Mouse (Mus musculus) brain, embryonic 14.5 days (tissue): Measurements from ENCODE around the gene Bdkrb2. TPM values are rescaled to one million over a fixed set of nuclear protein-coding genes. Genes with fewer than 3 reads are reported as not detected.
A peak's percentile ranks its signal among the peaks of the same experiment; 100 is the strongest.

Experiments used
- DNase-seq: peaks from one replicate; pipeline ENCODE4 v3.0.0-alpha.2; 2011; ENCODE audit warnings: low read depth
- CTCF ChIP-seq: fragments of 200-500 bp; IDR thresholded peaks from 2 replicates; pipeline ENCODE4 v1.5.1; 2012; ENCODE audit warnings: inconsistent platforms, mild to moderate bottlenecking, moderate library complexity, borderline replicate concordance; ENCODE audit not compliant: insufficient read depth, insufficient read length; ENCODE audit errors: extremely low read depth
- POLR2A ChIP-seq: fragments of 200-500 bp; IDR thresholded peaks from 2 replicates; pipeline ENCODE4 v1.6.1; 2012; ENCODE audit warnings: mild to moderate bottlenecking, inconsistent platforms, borderline replicate concordance; ENCODE audit not compliant: poor library complexity, insufficient read depth, insufficient read length, severe bottlenecking; ENCODE audit errors: extremely low read depth
- polyA plus RNA-seq: library from polyadenylated mRNA; depleted of rRNA; stranded (reverse); fragments of >200 nt; gene quantifications from 2 replicates; pipeline ENCODE4 v1.2.3, GENCODE M21; 2012; rRNA removed

Bdkrb2 gene
- 0.40 and 0.98 TPM in 2 replicates for polyA plus RNA-seq

- DNase-seq = peak; percentile 48
- TF ChIP-seq CTCF = no peak
- TF ChIP-seq POLR2A = no peak
These were observed at the start of gene Bdkrb2 for GRCm38 (mm10) chr12:105562936-105563680. Bdkrb2 (plus strand) TSS chr12:105563226.

- no peak for TF ChIP-seq POLR2A
- no peak for TF ChIP-seq CTCF
- no peak for DNase-seq
These were observed 48.9 kb upstream of the Bdkrb2 start for GRCm38 (mm10) chr12:105514111-105514510.

- no peak for DNase-seq
- no peak for TF ChIP-seq POLR2A
- TF ChIP-seq CTCF = no peak
These were observed 45.9 kb upstream of the Bdkrb2 start for GRCm38 (mm10) chr12:105517026-105517675.

- no peak for DNase-seq
- no peak for TF ChIP-seq CTCF
- TF ChIP-seq POLR2A = no peak
These were observed 43.2 kb upstream of the Bdkrb2 start for GRCm38 (mm10) chr12:105519851-105520250.

GRCm38 (mm10) chr12:105521170-105521762, 41.8 kb upstream of the Bdkrb2 start:
- TF ChIP-seq POLR2A (no peak), CTCF (no peak)

GRCm38 (mm10) chr12:105523737-105524136, 39.3 kb upstream of the Bdkrb2 start:
- TF ChIP-seq CTCF = no peak
- TF ChIP-seq POLR2A = no peak
- DNase-seq = no peak

More at GRCm38 (mm10) chr12:105521170-105521762, 41.8 kb upstream of the Bdkrb2 start:
- peak; percentile 62 for DNase-seq

- DNase-seq = no peak
- TF ChIP-seq POLR2A (no peak), CTCF (no peak)
These were observed 36.8 kb upstream of the Bdkrb2 start for GRCm38 (mm10) chr12:105526186-105526585.

GRCm38 (mm10) chr12:105526829-105527228, 36.2 kb upstream of the Bdkrb2 start:
- TF ChIP-seq CTCF = no peak
- no peak for TF ChIP-seq POLR2A
- DNase-seq = peak; percentile 59

- no peak for TF ChIP-seq CTCF
- TF ChIP-seq POLR2A = no peak
- DNase-seq = no peak
These were observed 33.5 kb upstream of the Bdkrb2 start for GRCm38 (mm10) chr12:105529545-105529944.

GRCm38 (mm10) chr12:105531724-105532371, 31.2 kb upstream of the Bdkrb2 start:
- DNase-seq = peak; percentile 60

GRCm38 (mm10) chr12:105534842-105535241, 28.2 kb upstream of the Bdkrb2 start:
- DNase-seq = no peak
- no peak for TF ChIP-seq POLR2A
- TF ChIP-seq CTCF = no peak

More at GRCm38 (mm10) chr12:105531724-105532371, 31.2 kb upstream of the Bdkrb2 start:
- TF ChIP-seq POLR2A (no peak), CTCF (no peak)

- DNase-seq = no peak
- TF ChIP-seq POLR2A = no peak
- no peak for TF ChIP-seq CTCF
These were observed 26.9 kb upstream of the Bdkrb2 start for GRCm38 (mm10) chr12:105535968-105536760.
